Mouse (Mus musculus) gonadal fat pad, adult 2 months (tissue): ENCODE results near the gene Actb. TPM values are rescaled to one million over a fixed set of nuclear protein-coding genes. Genes with fewer than 3 reads are reported as not detected.
"Not testable (repeated sequence)": the region's sequence is repeated elsewhere in the genome, so short reads cannot be mapped to it uniquely, and the experiment has no call there.

ENCODE experiments used
- DNase-seq: peaks from one replicate; pipeline ENCODE4 v3.0.0-alpha.2; 2012; ENCODE audit warnings: low read depth
- polyA plus RNA-seq: library from polyadenylated mRNA; depleted of rRNA; stranded (reverse); fragments of >200 nt; gene quantifications from 2 replicates; pipeline ENCODE4 v1.2.3, GENCODE M21; 2012

Gene Actb
- polyA plus RNA-seq, 1 experiment: 2,910 TPM

GRCm38 (mm10) chr5:142902506-142903314, 3.8 kb downstream of the Actb start:
- DNase-seq: no peak

GRCm38 (mm10) chr5:142901846-142902505, 4.6 kb downstream of the Actb start:
- no peak for DNase-seq

- DNase-seq: no peak
Measured at GRCm38 (mm10) chr5:142901355-142901802, 5.2 kb downstream of the Actb start.

GRCm38 (mm10) chr5:142900651-142901050, 5.9 kb downstream of the Actb start:
- no peak for DNase-seq

GRCm38 (mm10) chr5:142899932-142900533, 6.5 kb downstream of the Actb start:
- DNase-seq: no peak

- no peak for DNase-seq
Measured at GRCm38 (mm10) chr5:142899057-142899601, 7.4 kb downstream of the Actb start.

- DNase-seq: no peak
Measured at GRCm38 (mm10) chr5:142898316-142898715, 8.2 kb downstream of the Actb start.

GRCm38 (mm10) chr5:142897568-142898248, 8.8 kb downstream of the Actb start:
- DNase-seq: no peak

- DNase-seq: no peak
Measured at GRCm38 (mm10) chr5:142896713-142897112, 9.8 kb downstream of the Actb start.

GRCm38 (mm10) chr5:142896192-142896591, 10.4 kb downstream of the Actb start:
- no peak for DNase-seq

- no peak for DNase-seq
Measured at GRCm38 (mm10) chr5:142894918-142895613, 11.5 kb downstream of the Actb start, which contains the start of gene Fbxl18. Gene Fbxl18 (minus strand): TSS chr5:142895421.

- DNase-seq: no peak
Measured at GRCm38 (mm10) chr5:142891396-142891795, 15.2 kb downstream of the Actb start.

- not testable (repeated sequence) for DNase-seq
Measured at GRCm38 (mm10) chr5:142887533-142887932, 19.0 kb downstream of the Actb start.

GRCm38 (mm10) chr5:142886761-142887160, 19.8 kb downstream of the Actb start:
- DNase-seq: no peak

- DNase-seq: no peak
Measured at GRCm38 (mm10) chr5:142886181-142886580, 20.4 kb downstream of the Actb start.

GRCm38 (mm10) chr5:142882471-142882870, 24.1 kb downstream of the Actb start:
- no peak for DNase-seq

GRCm38 (mm10) chr5:142881936-142882335, 24.6 kb downstream of the Actb start:
- no peak for DNase-seq

GRCm38 (mm10) chr5:142880806-142881516, 25.6 kb downstream of the Actb start:
- DNase-seq: no peak

GRCm38 (mm10) chr5:142880246-142880645, 26.3 kb downstream of the Actb start:
- no peak for DNase-seq
